Mouse (Mus musculus): ENCODE data around the gene Nkain1.
A peak's percentile ranks its signal among the peaks of the same experiment; 100 is the strongest.

Nkain1 gene

GRCm38 (mm10) chr4:130550511-130550910, 23.5 kb downstream of the Nkain1 start:
- DNase-seq, result no peak

GRCm38 (mm10) chr4:130549189-130549588, 24.8 kb downstream of the Nkain1 start:
- DNase-seq, result peak in 1 of 2 experiments; percentile 44

- peak; percentile 82 to 85 for DNase-seq
These were observed 27.0 kb downstream of the Nkain1 start for GRCm38 (mm10) chr4:130546798-130547562.

GRCm38 (mm10) chr4:130544392-130544791, 29.6 kb downstream of the Nkain1 start:
- DNase-seq, result peak in 1 of 2 experiments; percentile 44

- peak in 1 of 2 experiments; percentile 67 for DNase-seq
These were observed 30.9 kb downstream of the Nkain1 start for GRCm38 (mm10) chr4:130543121-130543520.

GRCm38 (mm10) chr4:130540831-130541230, 33.1 kb downstream of the Nkain1 start:
- peak in 1 of 2 experiments; percentile 22 for DNase-seq

- DNase-seq, result peak; percentile 96 to 97
These were observed 34.3 kb downstream of the Nkain1 start for GRCm38 (mm10) chr4:130539706-130540105.

- peak; percentile 68 to 71 for DNase-seq
These were observed 34.9 kb downstream of the Nkain1 start for GRCm38 (mm10) chr4:130539053-130539452.

- peak in 1 of 2 experiments; percentile 41 for DNase-seq
These were observed 36.6 kb downstream of the Nkain1 start for GRCm38 (mm10) chr4:130537371-130537770.

- peak in 1 of 2 experiments; percentile 30 for DNase-seq
These were observed 38.2 kb downstream of the Nkain1 start for GRCm38 (mm10) chr4:130535789-130536188.

GRCm38 (mm10) chr4:130533975-130534374, 40.0 kb downstream of the Nkain1 start:
- peak; percentile 96 to 97 for DNase-seq

GRCm38 (mm10) chr4:130532347-130532746, 41.6 kb downstream of the Nkain1 start:
- DNase-seq, result no peak

GRCm38 (mm10) chr4:130531645-130532280, 42.2 kb downstream of the Nkain1 start:
- DNase-seq, result peak; percentile 91 to 94

- no peak for DNase-seq
These were observed 46.2 kb downstream of the Nkain1 start for GRCm38 (mm10) chr4:130527804-130528203.

GRCm38 (mm10) chr4:130525041-130525440, 48.9 kb downstream of the Nkain1 start:
- DNase-seq, result no peak

GRCm38 (mm10) chr4:130521466-130521865, 52.5 kb downstream of the Nkain1 start:
- DNase-seq, result no peak

- no peak for DNase-seq
These were observed 53.5 kb downstream of the Nkain1 start for GRCm38 (mm10) chr4:130520482-130520851.

GRCm38 (mm10) chr4:130519567-130520481, 54.1 kb downstream of the Nkain1 start:
- peak; percentile 97 for DNase-seq

- no peak for DNase-seq
These were observed 57.5 kb downstream of the Nkain1 start for GRCm38 (mm10) chr4:130516490-130516889.
